Comparison of ENCODE assay signal across 14 mouse cellular contexts in genomic region chr1:137136156-137136555, GRCm38 (mm10).
DNase-seq lines count a peak whose midpoint lies in the region; ATAC-seq lines count a peak whose summit lies in the region.
"Had no signal": no experiment of that assay in that cellular context is flagged by ENCODE, and none has a peak within 500 bp of the region (broad histone marks: within the 10 kb centered on the region; RNA-seq: fewer than 3 reads in every experiment).

No protein-coding gene starts in this region.

- intact Hi-C loops in left cerebral cortex, postnatal 14 days (cut with DNase I) = no loop called here

- no peaks in the 10 kb centered on the region for H3K27me3 ChIP-seq in forebrain, embryonic 13.5 days
- no peaks in the 10 kb centered on the region for H3K27me3 ChIP-seq in forebrain, embryonic 10.5 days (ENCODE audit: poor library complexity, severe bottlenecking)
- no peaks in the 10 kb centered on the region for H3K27me3 ChIP-seq in liver, embryonic 11.5 days (replicated peaks; ENCODE audit: control insufficient read depth, insufficient read depth, low read length)
- H3K27me3 ChIP-seq: lung, embryonic 15.5 days had no signal

- H3K27ac ChIP-seq in forebrain, embryonic 13.5 days = no peak overlapping the region
- no peak overlapping the region for H3K27ac ChIP-seq in forebrain, embryonic 10.5 days
- no peak overlapping the region for H3K27ac ChIP-seq in liver, embryonic 11.5 days (ENCODE audit: low read depth, low read length)
- H3K27ac ChIP-seq: left cerebral cortex, adult 2 months; lung, embryonic 15.5 days had no signal

- no peak overlapping the region for H3K4me3 ChIP-seq in forebrain, embryonic 13.5 days
- no peak overlapping the region for H3K4me3 ChIP-seq in forebrain, embryonic 10.5 days
- H3K4me3 ChIP-seq in liver, embryonic 11.5 days (ENCODE audit: low read depth, low read length) = no peak overlapping the region
- H3K4me3 ChIP-seq: erythroblast, embryonic 14.5 days; left cerebral cortex, adult 2 months; lung, embryonic 15.5 days had no signal

- no peak overlapping the region for H3K9ac ChIP-seq in forebrain, embryonic 13.5 days
- H3K9ac ChIP-seq in liver, embryonic 11.5 days (ENCODE audit: low read depth, low read length) = no peak overlapping the region
- H3K9ac ChIP-seq: lung, embryonic 15.5 days had no signal

- ATAC-seq in forebrain, embryonic 13.5 days = peak; percentile 75; the same call in 1 of the 2 replicates
- ATAC-seq in common myeloid progenitor, adult 5-6 weeks (replicated peaks; ENCODE audit: low read depth, poor library complexity, severe bottlenecking) = peak; percentile 62
- ATAC-seq in liver, embryonic 11.5 days (replicated peaks; ENCODE audit: low FRiP score) = no peak

- H3K4me2 ChIP-seq in forebrain, embryonic 13.5 days = no peak overlapping the region
- H3K4me2 ChIP-seq in liver, embryonic 11.5 days = no peak overlapping the region
- H3K4me2 ChIP-seq: lung, embryonic 15.5 days had no signal

- H3K36me3 ChIP-seq in forebrain, embryonic 13.5 days (ENCODE audit: poor library complexity, severe bottlenecking) = no peaks in the 10 kb centered on the region
- no peaks in the 10 kb centered on the region for H3K36me3 ChIP-seq in forebrain, embryonic 10.5 days (replicated peaks)
- no peaks in the 10 kb centered on the region for H3K36me3 ChIP-seq in liver, embryonic 11.5 days (ENCODE audit: control insufficient read depth, insufficient read depth, low read length)
- H3K36me3 ChIP-seq: lung, embryonic 15.5 days had no signal

- no peak for DNase-seq in forebrain, embryonic 10.5 days (ENCODE audit: extremely low spot score, low spot score)
- DNase-seq in A20 (ENCODE audit: low read depth, low spot score) = peak; percentile 25
- peak; percentile 14 to 49 for DNase-seq in left cerebral cortex, postnatal 14 days (ENCODE audit: low spot score in 2 of 2)
- DNase-seq in liver, embryonic 11.5 days (ENCODE audit: low spot score) = no peak
- DNase-seq in spleen, postnatal 10 days (ENCODE audit: low spot score in 2 of 2) = no peak
- no peak for DNase-seq in urinary bladder, postnatal 4 days (ENCODE audit: low spot score in 2 of 2)
- DNase-seq: adrenal gland, postnatal 14 days; cerebellum, postnatal 14 days; heart, adult 18-20 months had no signal

- WGBS in forebrain, embryonic 13.5 days = 79% methylated on average over 7 of the region's 7 CpGs
- WGBS in forebrain, embryonic 10.5 days = 90% methylated on average over 7 of the region's 7 CpGs
- WGBS in liver, embryonic 11.5 days = 68% methylated on average over 7 of the region's 7 CpGs

- peaks cover 4% of the 10 kb centered on the region; the same call in 1 of the 2 replicates for H3K4me1 ChIP-seq in forebrain, embryonic 13.5 days
- H3K4me1 ChIP-seq in forebrain, embryonic 10.5 days = no peaks in the 10 kb centered on the region
- no peaks in the 10 kb centered on the region for H3K4me1 ChIP-seq in liver, embryonic 11.5 days (replicated peaks; ENCODE audit: control insufficient read depth, insufficient read depth, low read length)
- H3K4me1 ChIP-seq: lung, embryonic 15.5 days had no signal

- H3K9me3 ChIP-seq in forebrain, embryonic 13.5 days (replicated peaks) = no peaks in the 10 kb centered on the region
- no peaks in the 10 kb centered on the region for H3K9me3 ChIP-seq in forebrain, embryonic 10.5 days
- H3K9me3 ChIP-seq in liver, embryonic 11.5 days (ENCODE audit: control insufficient read depth, low read length) = no peaks in the 10 kb centered on the region
- H3K9me3 ChIP-seq: lung, embryonic 15.5 days had no signal

Comparison
In these comparisons a context has a peak if more than half of its experiments do, and no peak if none do; other contexts are left out.
1. DNase-seq: peak in A20 (single experiment) and left cerebral cortex, postnatal 14 days (2 of 2); none in forebrain, embryonic 10.5 days (single experiment), liver, embryonic 11.5 days (single experiment), spleen, postnatal 10 days (0 of 2) and urinary bladder, postnatal 4 days (0 of 2).